Mouse (Mus musculus): ENCODE measurements around the gene Bmper.

The Bmper gene

DNA sequence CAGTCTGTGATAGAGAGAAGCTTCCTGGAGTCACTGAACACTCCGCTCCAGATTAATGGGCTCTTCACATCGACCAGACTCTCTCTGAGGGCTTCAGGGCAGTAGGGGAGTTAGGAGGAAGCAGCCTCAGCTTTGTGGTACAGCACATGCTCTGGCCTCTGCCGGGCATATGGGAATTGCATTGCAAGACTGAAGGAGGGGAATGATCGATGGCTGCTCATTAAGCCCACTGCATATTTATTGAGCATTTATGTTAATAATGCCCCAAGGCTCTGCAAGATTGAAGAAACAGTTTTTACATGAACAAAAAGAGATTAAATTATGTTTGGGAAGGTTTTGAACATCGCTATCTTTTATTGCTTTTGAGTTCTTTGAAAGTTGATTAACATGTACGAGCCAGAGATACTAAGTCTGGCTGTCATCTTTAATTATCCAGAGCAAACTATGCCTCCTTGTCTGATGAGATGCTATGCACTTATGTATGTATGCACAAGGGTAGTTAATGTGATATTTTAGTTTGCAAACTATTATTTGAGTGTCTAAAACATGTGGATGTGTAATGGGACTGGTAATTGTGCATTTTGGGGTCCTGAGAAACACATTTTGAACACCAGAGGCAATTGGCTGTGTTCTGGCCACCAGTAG, 13.9 kb downstream of the Bmper start:
- no peak for DNase-seq

DNA sequence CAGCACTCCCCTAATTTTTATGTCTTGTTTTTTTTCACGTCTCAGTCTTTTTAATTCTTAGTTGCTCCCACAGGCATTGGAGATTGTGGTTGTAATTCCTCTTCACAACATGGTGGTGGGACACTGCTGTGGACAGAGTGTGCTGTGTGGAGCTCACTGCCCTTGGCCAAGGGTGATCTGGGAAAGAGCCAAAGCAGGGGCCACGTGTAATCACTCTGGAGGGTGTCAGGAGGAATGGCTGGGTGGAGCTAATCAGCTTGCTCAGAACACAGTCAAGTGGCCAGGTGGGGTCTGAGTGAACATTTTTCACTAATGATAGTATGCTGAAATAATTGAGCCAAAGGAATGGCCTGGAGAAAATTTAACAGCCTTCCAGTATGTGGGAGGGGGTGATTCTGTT, 16.1 kb downstream of the Bmper start:
- DNase-seq: no peak

GRCm38 (mm10) chr9:23242911-23243310, 20.0 kb downstream of the Bmper start:
- peak; percentile 18 for DNase-seq

DNA sequence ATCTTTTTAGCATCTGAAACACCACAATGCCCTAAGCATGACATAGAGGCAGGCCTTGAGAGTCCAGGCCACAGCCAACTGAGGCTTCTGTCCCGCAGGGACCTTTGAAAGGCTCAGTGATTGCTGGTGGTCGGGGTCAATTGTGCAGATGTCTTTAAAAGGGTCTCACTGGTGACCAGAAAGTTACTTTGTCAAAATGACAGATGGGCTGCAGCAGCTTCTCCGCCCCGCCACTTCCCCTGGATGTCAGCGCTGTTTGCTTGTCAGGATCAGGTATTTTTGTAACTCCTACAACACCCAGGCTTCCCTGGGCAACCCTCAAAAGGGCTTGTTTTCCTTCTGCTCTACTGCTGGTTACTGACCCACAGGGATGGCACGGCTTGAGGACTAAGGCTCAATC, 21.0 kb downstream of the Bmper start:
- no peak for DNase-seq

DNA sequence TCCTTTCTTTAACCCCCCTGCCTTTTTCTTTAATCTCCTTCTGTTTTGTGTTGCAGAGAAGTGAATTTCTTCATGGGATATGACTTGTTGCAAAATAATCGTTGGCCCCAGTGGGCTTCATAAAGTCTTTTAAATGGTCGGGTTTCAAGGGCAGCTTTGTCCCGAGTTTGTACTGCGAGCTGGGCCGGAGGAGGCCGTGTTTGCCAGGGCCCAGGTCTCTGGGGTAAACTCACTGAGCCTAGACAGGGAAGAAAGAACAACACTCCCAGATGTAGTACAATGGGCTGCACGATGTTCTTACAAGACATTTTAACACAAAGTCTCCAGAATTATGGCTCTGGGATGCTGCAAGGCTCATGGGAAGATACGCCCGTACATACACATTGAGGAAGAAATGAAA, 23.5 kb downstream of the Bmper start:
- no peak for DNase-seq

GRCm38 (mm10) chr9:23250026-23250425, 27.1 kb downstream of the Bmper start:
- peak; percentile 51 for DNase-seq

DNA sequence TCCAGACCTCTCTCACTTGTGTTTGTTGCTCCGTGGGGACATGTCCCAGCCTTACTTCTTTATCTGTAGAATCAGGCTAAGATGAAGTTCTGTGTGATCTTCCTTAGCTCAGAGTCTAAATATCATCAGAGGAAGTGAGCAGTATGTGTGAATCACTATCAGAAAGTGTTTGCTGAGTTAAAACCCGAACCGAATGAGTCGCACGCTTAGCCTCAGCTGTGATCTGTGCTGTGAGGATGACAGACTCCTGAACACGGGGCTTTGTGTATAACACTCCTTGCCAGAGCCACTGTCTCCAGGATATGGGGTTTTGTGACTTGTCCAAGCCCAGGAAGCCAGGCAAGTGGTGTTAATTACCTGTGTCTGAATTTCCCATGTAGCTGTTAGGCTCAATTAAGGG, 28.1 kb downstream of the Bmper start:
- DNase-seq: no peak

GRCm38 (mm10) chr9:23253624-23254023, 30.7 kb downstream of the Bmper start:
- no peak for DNase-seq

DNA sequence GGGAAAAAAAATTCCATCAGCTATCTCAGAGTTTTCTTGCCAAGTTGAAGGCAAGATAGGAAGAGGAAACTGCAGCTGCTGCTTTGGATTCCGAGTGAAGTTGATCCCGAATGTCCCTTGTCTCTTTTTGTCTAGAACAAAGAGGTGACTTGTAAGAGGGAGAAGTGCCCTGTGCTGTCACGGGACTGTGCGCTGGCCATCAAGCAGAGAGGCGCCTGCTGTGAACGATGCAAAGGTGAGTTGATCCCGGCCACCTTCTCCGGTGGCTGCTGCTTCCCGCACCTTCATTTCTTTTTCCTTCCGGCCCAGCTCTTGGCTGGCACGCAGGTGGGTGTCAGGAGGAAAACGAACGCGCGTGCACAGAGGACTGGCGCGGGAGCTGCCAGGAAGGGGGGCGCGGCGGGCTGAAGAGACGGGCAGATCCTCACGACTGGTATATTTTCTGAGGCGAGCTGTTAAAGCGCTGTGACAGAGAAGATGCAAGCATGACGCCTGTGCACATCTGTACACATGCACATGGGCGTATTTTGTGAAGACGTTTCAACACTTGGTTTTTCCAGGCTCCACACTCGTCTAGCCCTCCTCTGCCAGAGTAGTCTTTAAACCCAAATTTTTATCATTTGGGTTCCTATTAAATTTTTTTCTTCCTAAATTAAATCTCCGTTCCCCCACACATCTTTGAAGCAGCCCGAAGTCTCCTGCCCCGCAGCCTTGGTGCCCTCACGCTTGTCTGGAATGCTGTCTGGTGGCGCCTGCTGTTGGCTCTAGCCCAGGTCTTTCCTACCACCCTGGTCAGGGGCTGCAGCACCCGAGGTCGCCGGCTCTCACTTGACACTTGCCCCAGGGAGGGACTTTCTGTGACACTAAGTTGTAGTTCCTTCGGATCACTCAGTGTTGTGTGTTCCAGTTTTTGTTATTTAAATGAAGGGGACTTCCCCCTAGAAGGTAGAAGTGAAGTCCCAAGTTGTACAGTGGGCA, 31.6 kb downstream of the Bmper start:
- DNase-seq: no peak

- no peak for DNase-seq
Measured at GRCm38 (mm10) chr9:23255841-23256240, 33.0 kb downstream of the Bmper start.

GRCm38 (mm10) chr9:23256576-23256975, 33.7 kb downstream of the Bmper start:
- DNase-seq: no peak

- no peak for DNase-seq
Measured at GRCm38 (mm10) chr9:23261834-23262233, 39.0 kb downstream of the Bmper start.

DNA sequence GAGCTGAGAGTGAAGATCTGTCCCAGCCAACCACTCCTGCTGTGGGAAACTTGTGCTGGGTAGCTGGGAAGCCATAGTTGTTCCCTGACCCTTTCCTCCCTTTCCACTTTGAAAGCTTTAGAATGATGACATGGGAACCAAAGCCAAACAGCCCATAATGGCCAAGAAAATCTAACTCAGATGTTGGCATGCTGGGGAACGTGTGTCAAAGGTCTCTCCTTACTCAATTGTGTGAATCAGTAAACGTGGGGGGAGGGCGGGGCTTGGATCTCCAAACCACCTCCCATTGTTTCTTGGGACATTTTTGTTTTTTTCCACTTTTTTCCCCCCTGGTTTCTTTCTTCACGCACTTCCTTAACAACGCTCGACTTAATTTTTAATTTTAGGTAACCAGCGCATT, 40.0 kb downstream of the Bmper start:
- DNase-seq: no peak

GRCm38 (mm10) chr9:23264471-23264870, 41.6 kb downstream of the Bmper start:
- no peak for DNase-seq

- DNase-seq: no peak
Measured at GRCm38 (mm10) chr9:23268609-23269008, 45.7 kb downstream of the Bmper start.

- no peak for DNase-seq
Measured at GRCm38 (mm10) chr9:23269087-23269486, 46.2 kb downstream of the Bmper start.

- DNase-seq: no peak
Measured at GRCm38 (mm10) chr9:23276244-23276643, 53.4 kb downstream of the Bmper start.

DNA sequence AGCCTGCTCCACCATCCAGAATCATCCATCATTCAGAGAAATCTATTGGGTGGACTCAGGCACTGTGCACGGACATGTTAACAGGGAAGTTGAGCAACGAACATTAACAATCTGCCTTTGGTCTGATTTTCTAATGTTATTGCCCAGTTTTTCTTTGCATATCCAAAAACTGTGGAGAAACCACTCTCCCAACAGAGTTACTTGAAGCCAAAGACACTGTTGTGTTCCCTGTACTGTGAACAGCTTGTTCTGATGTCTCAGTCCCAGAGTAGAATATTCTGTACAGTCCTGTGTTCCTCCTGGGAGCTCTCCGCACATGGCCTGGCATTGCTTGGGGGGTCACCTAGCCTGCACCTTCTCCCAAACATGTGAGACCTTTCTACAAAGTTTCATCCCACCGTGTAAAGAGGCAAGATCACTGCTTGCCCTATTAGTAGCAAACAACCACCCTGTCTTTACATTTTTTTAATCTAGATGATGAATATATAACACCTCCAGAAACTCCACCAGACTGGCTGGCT, 62.1 kb downstream of the Bmper start:
- no peak for DNase-seq

- no peak for DNase-seq
Measured at GRCm38 (mm10) chr9:23293574-23293973, 70.7 kb downstream of the Bmper start.

- no peak for DNase-seq
Measured at GRCm38 (mm10) chr9:23295569-23295968, 72.7 kb downstream of the Bmper start.

- no peak for DNase-seq
Measured at GRCm38 (mm10) chr9:23297491-23298170, 74.8 kb downstream of the Bmper start.

DNA sequence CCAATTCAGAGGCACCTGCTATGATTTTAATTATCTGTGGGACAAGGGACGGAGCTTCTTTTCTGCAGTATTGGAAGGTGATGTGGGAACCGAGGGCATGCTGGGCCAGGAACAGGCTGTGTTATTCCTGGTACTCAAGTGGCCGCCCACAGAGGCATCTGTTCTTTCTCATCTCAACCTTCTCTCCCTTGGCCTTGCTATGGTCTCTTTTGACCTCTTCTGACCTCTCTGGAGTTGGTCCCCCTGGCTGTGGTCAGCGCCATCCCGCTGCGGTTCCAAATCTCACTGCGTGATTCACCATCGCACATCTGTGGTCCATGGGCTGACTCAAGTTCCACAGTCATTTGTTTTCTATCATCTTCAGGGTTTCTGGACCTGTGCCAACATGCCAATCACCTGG, 77.5 kb downstream of the Bmper start:
- peak; percentile 36 for DNase-seq

GRCm38 (mm10) chr9:23305681-23306080, 82.8 kb downstream of the Bmper start:
- DNase-seq: no peak
